Mouse (Mus musculus) spleen, postnatal 4 days (tissue): ENCODE measurements around the gene Rps9.
A peak's percentile ranks its signal among the peaks of the same experiment; 100 is the strongest.

Experiments
- DNase-seq, 2 experiments: peaks; one replicate each; pipeline ENCODE4 v3.0.0; 2022; ENCODE audit warnings: low spot score in 2 of 2

Gene Rps9

DNA sequence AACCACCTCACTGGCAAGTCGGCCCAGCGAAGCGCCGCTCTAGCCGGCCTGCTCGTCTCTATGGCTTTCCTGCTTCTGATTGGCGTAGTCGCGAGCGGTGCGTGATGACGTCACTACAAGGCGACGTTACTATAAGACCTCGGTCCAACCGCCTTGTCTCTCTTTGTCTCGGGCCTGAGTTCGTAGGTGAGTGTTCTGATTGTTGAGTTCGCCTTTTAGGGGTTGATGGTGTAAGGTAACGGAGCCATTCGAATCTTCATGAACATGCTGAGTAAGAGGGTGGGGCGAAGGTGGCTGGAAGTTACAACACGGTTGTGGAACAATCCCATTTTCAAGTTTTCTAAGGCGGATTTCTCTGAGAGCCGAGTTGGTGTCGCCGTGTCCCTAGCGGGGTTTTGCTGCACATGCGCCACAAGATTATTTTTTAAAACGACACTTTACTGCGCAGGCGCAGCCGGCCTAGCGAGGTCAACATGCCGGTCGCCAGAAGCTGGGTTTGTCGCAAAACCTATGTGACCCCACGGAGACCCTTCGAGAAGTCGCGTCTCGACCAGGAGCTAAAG lies at the start of gene Rps9:
Gene Rps9, plus strand, starts transcription at position 115 of the 563 bp plus-strand sequence.
- DNase-seq, result peak; percentile 96 to 98

DNA sequence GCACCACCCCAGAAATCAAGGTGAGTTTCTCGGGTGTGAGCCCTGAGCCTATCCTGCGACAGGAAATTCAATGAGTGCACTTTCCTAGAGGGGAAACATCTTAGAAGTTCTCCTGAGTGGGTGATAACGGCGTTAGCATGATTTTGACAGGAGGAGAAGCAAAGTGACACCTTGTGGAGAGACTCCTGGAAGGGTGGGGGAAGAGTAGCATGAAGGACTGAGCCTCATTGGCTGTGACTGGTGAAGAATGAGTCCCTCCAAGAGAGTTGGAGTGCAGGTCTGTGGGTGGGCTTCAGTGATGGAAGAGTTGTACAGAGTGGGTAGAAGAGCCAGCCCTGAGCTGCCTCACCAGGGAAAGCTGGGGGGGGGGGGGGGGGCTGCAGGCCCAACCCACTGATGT lies 46.8 kb upstream of the Rps9 start:
- no peak for DNase-seq

DNA sequence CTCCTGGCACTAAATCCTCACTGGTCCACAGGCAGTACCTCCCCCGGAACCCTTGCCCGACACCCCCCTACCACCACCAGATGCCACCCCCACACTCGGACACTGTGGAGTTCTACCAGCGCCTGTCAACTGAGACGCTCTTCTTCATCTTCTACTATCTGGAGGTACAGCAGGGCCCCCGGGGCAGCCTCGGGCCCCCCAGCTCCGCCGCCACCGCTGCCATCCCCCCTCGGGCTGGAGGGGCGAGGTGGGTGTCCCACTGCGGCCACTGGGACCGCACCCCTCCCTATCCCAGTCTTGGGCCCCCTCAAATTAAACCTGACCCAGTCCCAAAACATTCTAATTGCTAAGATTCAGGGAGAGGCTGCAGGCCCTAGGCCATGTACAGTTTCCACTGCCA lies 45.2 kb upstream of the Rps9 start:
- DNase-seq, result no peak

DNA sequence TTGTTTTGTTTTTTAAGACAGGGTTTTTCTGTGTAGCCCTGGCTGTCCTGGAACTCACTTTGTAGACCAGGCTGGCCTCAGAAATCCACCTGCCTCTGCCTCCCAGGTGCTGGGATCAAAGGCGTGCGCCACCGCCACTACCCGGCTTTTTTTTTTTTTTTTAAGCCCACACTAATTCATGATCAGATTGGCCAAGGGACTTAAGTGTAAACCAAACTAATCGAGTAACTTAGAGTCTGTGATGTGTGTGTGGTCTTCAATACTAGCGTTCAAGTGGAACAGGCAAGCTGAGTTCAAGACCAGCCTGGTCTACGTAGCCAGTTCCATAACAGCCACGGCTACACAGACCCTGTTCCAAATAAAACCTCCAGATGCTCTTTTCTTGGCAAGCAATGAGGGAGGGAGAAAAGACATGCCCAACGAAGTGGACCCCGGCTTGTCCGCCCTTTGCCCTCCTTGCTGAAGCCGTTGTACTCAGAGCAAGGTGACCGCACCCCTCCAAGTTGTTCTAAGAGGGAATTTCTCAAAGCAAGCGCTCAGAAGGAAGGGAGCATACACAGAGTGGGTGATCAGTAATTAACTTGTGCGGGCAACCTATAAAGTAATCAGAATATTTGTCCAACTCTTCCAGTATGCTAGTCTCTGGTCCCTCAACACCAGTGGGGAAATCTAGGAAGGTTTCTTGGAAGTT lies 39.1 kb upstream of the Rps9 start:
- no peak for DNase-seq

DNA sequence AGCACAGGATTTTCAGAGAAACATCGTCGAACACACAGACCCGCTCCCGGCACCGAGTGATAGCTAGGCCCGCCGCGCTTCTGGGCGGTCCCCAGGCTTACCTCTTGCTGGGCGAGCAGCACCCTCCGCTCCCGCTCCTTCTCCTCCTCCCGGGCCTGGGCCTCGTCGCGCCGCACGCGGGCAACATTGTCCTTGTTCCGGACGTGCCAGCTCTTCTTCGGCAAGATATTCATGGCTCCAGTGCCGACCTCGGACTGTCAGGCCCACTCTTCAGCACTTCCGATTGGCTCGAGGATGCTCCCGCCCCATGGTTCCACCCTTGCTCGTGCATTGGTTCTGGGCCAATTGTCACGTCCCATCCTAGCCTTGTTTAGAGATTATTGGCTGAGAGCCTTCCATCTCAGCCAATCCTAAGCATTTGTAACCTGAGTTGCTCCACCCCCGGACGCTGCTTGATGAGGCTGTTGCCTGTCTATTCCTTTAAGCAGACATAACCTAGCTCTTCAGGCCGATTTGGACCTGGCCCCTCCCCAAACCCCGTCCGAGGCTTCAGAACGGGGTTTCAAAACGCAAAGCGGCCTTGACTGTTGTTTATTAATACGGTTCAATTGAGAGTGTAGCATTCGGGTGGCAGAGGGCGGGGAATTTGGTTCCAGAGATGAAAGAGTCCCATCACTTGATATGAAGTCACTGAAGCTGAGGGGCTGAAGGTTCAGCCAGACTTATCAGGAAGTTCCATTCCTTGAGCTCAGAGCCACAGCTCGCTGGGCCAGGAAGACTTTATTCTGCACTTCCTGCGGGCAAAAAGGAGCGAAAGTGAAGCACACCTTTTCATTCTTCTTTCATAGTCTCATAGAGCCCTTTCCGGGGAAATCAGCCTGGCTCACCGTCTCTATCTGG lies 38.3 kb upstream of the Rps9 start, which contains the start of gene Leng1:
Gene Leng1, minus strand, starts transcription at position 626 of the 900 bp plus-strand sequence.
- DNase-seq, result peak; percentile 93

DNA sequence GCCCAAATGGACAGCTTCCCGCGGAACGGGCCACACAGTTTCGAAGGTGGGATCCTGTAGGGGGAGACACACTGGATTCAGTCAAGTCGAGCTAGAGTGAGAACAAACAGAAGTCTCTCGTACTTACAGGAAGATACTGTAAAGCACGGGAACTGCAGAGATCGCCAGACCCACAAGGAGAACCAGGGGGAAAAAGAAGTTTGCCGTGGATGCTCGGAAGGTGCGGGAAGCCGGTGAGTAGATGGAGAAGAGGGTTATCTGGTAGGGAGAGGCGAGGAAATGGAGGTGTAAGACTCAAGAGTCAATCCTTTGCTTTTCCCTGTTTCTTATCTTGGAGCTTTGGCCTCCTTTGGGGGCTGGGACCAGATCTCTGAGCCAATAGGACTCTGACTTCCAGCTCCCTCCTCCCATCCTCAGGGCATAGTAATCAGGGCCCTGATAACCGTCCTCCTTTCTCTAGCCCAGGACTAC lies 36.8 kb upstream of the Rps9 start:
- DNase-seq, result no peak

DNA sequence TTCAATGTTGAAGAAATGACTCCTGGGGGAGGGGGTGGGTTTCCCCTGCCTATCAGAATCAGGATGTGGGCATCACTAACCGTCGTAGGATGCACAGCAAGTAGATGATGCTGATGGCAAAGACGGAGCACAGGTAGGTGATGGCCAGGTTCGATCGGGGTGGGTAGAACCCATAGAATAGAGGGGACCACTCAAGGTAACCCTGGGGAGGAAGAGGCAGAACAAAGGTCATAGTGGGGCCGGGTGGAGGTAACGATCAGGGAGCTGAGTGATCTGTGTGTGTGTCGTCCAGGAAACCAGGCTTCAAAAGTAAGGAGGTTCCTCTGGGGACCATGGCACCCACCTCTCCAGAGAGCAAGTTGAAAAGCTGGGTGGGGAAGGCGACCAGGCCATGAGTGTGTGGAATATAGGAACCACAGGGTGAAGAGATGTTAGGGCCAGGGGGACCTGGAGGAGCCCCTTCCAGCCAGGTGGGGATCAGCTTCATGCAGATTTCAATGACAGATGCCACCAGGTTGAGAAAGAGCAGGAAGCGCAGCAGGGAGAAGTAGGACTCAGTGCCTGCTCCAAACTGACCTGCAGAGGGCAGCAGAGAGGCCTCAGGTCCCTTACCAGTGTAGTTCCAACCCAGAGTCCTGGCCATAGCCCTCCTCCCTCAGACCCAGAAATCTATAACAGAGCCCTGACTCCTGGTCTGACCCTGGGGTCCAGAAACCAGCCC lies 29.1 kb upstream of the Rps9 start:
- DNase-seq, result peak; percentile 79 to 94

DNA sequence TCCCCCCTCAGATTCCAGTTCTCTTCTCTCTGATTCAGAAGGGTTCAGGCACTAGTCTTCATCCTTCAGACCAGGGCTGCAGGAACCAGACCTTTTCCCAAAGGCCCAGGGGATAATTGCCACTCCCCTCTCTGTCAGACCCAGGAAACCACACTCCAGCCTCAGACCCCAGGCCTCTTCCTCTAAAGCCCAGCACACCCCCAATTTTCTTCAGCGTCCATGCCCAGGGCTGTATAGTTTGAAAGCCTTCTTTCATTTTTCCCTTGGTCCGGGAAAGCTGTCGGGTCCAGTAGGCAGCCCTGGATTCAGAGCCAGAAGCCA lies 28.6 kb upstream of the Rps9 start:
- DNase-seq, result no peak

DNA sequence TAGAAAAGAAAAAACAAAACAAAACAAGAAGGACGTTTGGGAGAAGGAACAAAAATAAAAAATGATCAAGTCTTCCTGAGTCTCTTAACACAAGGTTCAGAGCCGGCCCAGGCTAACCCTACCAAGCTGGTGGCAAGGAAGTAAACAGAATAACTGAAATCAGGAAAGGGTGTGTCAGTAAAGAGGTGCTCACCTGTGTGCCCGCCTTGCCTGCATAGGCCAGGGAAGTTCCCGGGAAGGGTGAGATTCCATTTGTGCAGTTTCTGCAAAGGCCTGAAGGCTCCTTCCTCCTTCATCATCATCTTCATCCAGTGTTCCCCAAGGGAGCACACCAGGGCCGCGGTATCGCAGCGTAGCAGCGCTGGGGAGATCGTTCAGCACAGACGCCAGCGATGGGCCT lies 27.4 kb upstream of the Rps9 start:
- DNase-seq, result no peak

DNA sequence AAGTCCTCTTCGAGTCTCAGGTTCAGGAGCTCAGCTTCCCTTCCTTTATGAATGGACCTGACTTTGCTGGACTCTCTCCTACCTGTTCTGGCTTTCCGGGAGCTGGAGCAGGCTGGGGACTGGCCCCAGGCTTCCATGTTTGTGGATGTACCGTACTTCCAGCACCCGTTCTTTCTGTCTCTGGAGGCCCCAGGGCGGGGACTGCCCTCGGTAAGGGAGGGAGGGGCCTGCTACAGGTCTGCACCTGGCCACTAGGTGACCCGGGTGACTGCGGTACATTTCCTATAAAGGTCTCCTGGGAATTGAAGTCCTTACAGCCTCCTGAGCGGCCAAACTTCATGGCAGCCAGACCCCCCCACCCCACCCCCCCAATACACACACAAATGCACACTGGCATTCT lies 26.5 kb upstream of the Rps9 start, which contains the start of gene Tmc4:
Gene Tmc4, minus strand, starts transcription at position 212 of the 400 bp plus-strand sequence.
- no peak for DNase-seq

DNA sequence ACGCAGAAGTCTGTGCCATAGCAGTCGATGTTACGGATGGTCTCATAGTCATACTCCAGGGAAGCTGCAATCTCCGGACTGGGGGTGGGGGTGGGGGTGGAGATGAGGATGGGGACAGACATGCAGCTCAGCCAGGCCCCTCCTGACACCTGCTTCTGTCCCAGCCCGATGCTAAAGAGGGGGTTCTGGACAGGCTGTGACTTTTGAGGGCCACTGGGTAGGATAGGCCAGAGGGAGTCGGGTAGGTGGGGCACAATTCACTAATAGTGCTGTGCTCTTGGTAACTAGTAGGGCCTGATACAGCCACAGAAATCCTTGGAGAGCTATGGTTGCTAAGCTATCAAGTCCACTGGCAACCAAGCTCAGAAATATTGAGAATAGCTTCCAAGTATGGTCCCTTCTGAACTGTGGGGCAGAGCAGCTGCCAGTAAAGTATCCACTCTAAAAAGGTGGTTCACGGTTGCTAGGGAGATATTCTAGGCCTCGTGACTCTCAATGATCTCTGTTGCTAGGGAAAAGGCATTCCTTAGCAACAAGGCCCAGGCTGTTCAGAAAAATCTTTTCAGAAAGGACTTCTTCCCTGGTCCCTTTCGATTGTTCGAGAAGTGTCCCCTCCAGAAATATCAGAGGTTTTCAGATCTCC lies 19.8 kb upstream of the Rps9 start:
- no peak for DNase-seq

DNA sequence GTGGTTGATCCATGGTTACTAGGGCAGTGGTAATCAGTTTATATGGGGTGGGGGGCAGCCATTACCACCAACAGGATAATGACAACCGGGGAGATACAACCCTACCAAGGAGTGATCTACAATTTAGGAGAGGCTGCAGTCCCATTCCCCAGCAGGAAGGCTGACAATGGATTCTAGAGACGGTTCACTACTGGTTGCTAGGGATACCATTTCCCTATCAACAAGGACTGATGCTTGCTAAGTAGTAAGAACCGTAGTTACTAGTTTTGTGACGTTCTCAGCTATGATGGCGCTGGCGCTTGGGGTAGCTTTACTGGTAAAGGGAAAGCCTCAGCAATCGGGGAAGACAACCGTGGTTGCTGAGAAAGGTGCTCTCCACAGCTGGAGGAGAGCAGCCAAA lies 19.1 kb upstream of the Rps9 start:
- DNase-seq, result no peak

DNA sequence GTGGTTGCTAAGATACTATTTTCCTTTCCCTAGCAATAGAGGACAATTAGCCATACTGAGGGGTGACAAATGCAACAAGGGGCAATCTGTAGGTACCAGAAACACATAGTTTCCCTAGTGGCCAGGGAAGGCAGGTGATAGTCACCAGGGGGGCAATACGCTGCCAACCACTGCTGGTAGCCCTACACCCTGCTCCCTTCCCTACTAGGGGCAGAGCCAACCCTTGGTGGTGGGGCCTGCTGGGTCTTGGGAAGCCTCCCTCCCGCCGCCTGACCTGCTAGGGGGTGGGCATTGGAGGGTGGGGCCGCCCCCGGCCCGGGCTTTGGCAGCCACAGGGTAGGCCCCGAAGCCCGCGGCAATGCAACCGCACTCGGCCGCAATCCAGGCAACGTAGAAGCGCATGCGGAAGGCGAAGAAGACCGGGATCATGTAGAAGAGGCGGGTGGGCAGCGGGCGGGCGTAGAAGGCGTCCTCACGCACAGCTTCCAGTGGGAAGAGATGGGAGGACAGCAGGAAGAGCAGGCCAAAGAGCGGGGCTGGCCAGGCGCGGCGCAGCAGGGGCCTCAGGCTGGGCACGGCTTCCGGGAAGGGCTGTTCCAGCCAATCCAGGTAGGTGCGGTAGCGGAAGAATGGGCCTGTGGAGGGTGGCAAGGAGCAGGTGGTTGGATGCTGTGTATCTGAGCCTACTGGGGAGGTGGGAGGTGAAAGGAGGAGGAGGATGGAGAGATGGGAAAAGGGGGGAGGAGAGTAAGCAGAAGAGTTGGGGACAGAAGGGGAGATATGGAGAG lies 18.2 kb upstream of the Rps9 start:
- DNase-seq, result no peak

DNA sequence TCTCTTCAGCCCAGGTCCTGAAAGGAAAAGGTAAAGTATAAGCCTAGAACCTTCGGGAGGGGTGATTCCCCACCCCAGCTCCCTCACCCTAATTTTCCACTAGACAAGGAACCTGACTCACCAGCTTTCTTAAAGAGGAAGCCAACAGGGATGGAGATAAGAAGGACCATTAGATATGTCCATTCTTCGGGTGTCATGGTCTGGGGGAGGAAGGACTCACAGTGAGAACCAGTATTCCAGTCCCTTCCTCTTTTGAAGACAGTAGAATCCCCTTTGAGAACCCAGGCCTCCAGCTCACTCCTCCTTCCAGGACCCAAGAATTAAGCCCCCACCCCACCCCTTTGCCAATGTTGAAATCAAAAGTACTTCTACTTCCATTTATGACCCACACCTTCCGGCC lies 11.9 kb upstream of the Rps9 start:
- DNase-seq, result no peak

DNA sequence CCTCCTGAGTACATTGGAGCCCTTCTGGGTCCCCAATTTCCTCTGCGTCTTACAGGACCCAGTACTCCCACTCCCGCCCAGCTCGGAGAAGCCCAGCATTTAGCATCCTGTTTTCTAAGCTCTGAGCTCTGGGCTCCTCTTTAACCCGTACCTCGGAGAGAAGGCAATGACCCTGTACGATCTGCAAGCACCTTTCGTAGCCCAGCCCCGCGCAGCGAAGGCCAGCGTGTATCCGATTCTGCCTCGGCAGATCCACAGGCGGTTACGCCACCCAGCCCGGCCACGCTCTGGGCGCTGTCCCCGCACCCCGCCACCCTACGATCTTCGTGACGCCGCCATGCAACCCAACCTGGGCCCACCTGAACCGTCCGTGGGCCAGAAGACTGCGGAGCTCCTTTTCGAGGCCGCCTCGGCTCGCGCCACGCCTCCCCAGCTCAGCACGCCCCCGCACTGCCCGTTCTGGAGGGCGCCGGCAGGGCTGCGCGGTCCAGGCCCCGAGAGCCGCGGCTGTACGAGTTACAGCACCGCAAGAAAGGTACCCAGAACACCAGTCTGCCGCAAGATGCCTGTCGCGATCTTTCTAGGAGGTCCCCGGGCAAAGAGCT lies 11.3 kb upstream of the Rps9 start, which contains the start of gene Tsen34:
Gene Tsen34, plus strand, starts transcription at position 482 of the 605 bp plus-strand sequence.
- DNase-seq, result no peak

DNA sequence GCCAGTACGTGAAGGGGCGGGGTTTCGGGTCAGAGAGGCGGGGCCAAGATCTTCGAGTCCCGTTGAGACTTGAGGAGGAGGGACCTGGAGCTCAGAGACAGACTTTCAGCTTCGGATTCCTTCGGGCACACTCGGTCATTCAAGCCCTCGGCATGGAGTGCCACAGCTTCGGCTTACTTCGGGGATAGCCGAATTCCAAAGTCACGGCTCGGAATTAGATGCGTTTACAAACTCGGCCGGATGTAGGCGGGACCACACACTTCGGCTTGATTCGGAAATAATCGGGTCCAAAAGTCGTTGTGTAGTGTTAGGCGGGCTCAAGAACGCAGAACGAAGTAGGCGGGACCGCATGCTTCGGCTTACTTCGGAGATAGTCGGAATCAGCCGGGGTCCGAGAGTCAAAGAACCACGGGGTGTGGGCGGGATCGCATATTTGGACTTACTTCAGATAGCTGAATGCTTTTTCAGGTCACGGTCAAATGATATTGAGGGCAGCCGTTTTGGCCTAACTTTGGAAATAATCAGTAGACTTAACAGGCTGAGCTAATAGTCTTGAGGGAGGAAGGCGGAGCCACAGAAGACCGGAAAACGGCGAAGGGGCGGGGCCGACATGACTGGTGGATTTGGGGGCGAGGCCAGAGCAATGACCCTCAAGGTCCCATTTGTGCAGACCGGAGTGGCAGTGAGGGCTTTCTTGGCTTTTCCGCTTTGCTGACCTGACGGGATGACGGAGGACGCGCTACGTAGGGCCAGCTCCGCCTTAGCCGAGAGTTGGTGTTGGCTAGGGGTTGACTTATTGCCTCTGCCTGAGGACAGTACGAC lies 10.6 kb upstream of the Rps9 start, which contains the start of gene Mboat7:
Gene Mboat7, minus strand, starts transcription at position 537 of the 822 bp plus-strand sequence.
- peak; percentile 96 for DNase-seq

DNA sequence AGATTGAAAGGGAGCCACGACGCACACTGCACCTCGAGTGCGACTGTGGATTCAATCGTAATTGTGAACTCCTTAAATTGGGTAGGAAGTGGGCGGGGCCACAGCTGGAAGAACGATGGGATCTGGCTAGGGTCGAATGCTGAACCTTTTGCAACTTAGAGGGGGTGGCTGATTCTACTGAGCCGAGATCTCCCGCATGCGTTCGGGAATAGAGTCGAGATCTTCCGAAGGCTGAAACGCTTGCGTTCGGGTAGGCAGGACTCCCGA lies 10.1 kb upstream of the Rps9 start:
- no peak for DNase-seq

DNA sequence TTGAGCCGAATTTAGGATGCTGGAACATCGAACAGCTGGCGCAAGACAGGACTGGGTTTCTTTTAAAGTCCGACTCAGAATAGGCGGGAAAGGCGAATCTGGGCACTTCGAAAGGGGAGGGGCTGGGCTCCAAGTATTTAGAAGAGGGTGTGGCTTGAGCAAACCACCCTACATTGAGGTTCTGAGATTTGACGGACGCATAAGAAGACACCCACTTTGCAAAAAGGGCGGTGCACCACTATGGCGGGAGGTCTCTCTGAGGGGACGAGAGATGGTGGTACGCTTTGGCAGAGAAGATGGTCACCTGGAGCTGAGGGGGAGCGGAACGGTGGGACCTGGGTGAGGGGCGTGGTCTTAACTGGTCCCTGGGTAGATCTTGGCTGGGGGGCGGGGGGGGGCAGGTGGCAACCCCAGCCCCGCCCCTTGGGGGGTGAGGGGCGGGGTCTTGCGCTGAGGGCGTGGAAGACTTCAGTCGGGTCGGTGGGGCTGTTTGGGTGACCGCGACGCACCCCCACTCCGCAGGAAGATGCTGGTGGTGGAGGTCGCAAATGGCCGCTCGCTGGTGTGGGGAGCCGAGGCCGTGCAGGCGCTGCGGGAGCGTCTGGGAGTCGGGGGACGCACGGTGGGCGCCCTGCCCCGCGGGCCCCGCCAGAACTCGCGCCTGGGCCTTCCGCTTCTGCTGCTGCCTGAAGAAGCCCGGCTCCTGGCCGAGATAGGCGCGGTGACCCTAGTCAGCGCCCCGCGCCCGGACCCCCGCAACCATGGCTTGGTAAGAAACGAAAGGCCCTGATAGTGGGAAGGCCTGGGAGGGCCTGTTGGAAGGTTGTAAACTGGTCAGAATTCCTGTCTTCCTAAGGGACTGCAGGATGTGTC lies 9.5 kb upstream of the Rps9 start:
- DNase-seq, result peak; percentile 62 to 76
